Mouse (Mus musculus): Measurements from ENCODE around the gene Vasn.

DNA sequence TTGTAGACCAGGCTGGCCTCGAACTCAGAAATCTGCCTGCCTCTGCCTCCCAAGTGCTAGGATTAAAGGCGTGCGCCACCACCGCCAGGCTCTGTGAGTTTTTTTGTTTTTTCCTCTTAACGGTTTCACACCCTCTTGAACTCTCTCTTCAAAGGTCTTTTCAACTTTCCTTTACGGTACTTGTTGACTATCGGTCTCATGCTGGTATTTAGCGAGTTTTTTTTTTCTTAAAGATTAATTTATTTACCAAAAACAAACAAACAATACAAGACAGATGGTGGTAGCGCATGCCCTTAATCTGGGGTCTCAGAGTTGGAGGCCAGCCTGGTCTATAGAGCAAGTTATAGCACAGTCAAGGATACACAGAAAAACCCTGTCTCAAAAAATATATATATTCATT, 49.5 kb upstream of the Vasn start:
- no peak for TF ChIP-seq CTCF (IDR thresholded peaks at IDR 0.05; ENCODE audit: low read depth)
- TF ChIP-seq EP300 (optimal IDR thresholded peaks at IDR 0.05), result no peak
